Mouse (Mus musculus): Measurements from ENCODE around the gene Midn. TPM values are rescaled to one million over a fixed set of nuclear protein-coding genes. Genes with fewer than 3 reads are reported as not detected.

Gene Midn
- polyA plus RNA-seq, 1 experiment from 2014 or later: 23.2 TPM

GRCm38 (mm10) chr10:80131316-80131951 is 16.6 kb upstream of the Midn start:
- peak overlapping the region; percentile 56 for H3K4me2 ChIP-seq (replicated peaks)
- peaks cover 95% of the 10 kb centered on the region for H3K36me3 ChIP-seq
- H3K27me3 ChIP-seq: peaks cover 30% of the 10 kb centered on the region
- H3K9ac ChIP-seq: peak overlapping the region; percentile 48; the same call in 1 of the 2 replicates
- no peak overlapping the region; the same call in 1 of the 2 replicates for H3K27ac ChIP-seq
- H3K4me3 ChIP-seq: peak overlapping the region; percentile 28
- 14% methylated on average over 55 of the region's 55 CpGs for WGBS
- 0 out of 2 replicates have a peak, but pooled peaks cover 5% of the 10 kb centered on the region for H3K9me3 ChIP-seq
- peaks cover 22% of the 10 kb centered on the region for H3K4me1 ChIP-seq
- peak; percentile 52; the same call in 1 of the 2 replicates for ATAC-seq (ENCODE audit: low FRiP score, low read depth)

- H3K9ac ChIP-seq: peak overlapping the region; percentile 48; the same call in 1 of the 2 replicates
- H3K4me3 ChIP-seq: peak overlapping the region; percentile 28
- H3K9me3 ChIP-seq: 0 out of 2 replicates have a peak, but pooled peaks cover 5% of the 10 kb centered on the region
- H3K27me3 ChIP-seq: peaks cover 35% of the 10 kb centered on the region
- ATAC-seq (ENCODE audit: low FRiP score, low read depth): no peak
- H3K36me3 ChIP-seq: peaks cover 90% of the 10 kb centered on the region
- no peak overlapping the region for H3K27ac ChIP-seq
- peaks cover 27% of the 10 kb centered on the region for H3K4me1 ChIP-seq
- H3K4me2 ChIP-seq (replicated peaks): peak overlapping the region; percentile 56
- WGBS: 40% methylated on average over 27 of the region's 27 CpGs
Measured at GRCm38 (mm10) chr10:80131952-80132350, 16.1 kb upstream of the Midn start.

- Histone ChIP-seq H3K9me3 (0 out of 2 replicates have a peak, but pooled peaks cover 5% of the 10 kb centered on the region), H3K4me2 (replicated peaks) (no peak overlapping the region), H3K27ac (no peak overlapping the region), H3K4me1 (peaks cover 41% of the 10 kb centered on the region), H3K27me3 (peaks cover 48% of the 10 kb centered on the region), H3K4me3 (no peak overlapping the region), H3K36me3 (peaks cover 76% of the 10 kb centered on the region), H3K9ac (no peak overlapping the region)
- 79% methylated on average over 8 of the region's 8 CpGs for WGBS
- no peak for ATAC-seq (ENCODE audit: low FRiP score, low read depth)
Measured at GRCm38 (mm10) chr10:80133226-80133849, 14.7 kb upstream of the Midn start.

GRCm38 (mm10) chr10:80134421-80134820 is 13.7 kb upstream of the Midn start:
- Histone ChIP-seq H3K9me3 (0 out of 2 replicates have a peak, but pooled peaks cover 5% of the 10 kb centered on the region), H3K4me3 (no peak overlapping the region), H3K27ac (no peak overlapping the region), H3K4me2 (replicated peaks) (no peak overlapping the region), H3K36me3 (peaks cover 66% of the 10 kb centered on the region), H3K9ac (no peak overlapping the region), H3K4me1 (peaks cover 48% of the 10 kb centered on the region), H3K27me3 (peaks cover 53% of the 10 kb centered on the region)
- WGBS: 86% methylated on average over 9 of the region's 9 CpGs
- ATAC-seq (ENCODE audit: low FRiP score, low read depth): no peak

GRCm38 (mm10) chr10:80135161-80135560 is 12.9 kb upstream of the Midn start:
- peaks cover 58% of the 10 kb centered on the region for H3K27me3 ChIP-seq
- H3K9me3 ChIP-seq: 0 out of 2 replicates have a peak, but pooled peaks cover 5% of the 10 kb centered on the region
- H3K36me3 ChIP-seq: peaks cover 58% of the 10 kb centered on the region
- WGBS: 81% methylated on average over 10 of the region's 10 CpGs
- ATAC-seq (ENCODE audit: low FRiP score, low read depth): no peak
- H3K9ac ChIP-seq: no peak overlapping the region; the same call in 1 of the 2 replicates
- no peak overlapping the region for H3K27ac ChIP-seq
- no peak overlapping the region for H3K4me3 ChIP-seq
- H3K4me2 ChIP-seq (replicated peaks): no peak overlapping the region
- H3K4me1 ChIP-seq: peaks cover 51% of the 10 kb centered on the region

- H3K9ac ChIP-seq: no peak overlapping the region
- ATAC-seq (ENCODE audit: low FRiP score, low read depth): no peak
- WGBS: 89% methylated on average over 1 of the region's 1 CpGs
- peaks cover 53% of the 10 kb centered on the region for H3K36me3 ChIP-seq
- peaks cover 51% of the 10 kb centered on the region for H3K4me1 ChIP-seq
- H3K4me3 ChIP-seq: no peak overlapping the region
- H3K4me2 ChIP-seq (replicated peaks): no peak overlapping the region
- peaks cover 61% of the 10 kb centered on the region for H3K27me3 ChIP-seq
- no peak overlapping the region for H3K27ac ChIP-seq
- H3K9me3 ChIP-seq: 0 out of 2 replicates have a peak, but pooled peaks cover 5% of the 10 kb centered on the region
Measured at GRCm38 (mm10) chr10:80135641-80136040, 12.4 kb upstream of the Midn start.

- 0 out of 2 replicates have a peak, but pooled peaks cover 5% of the 10 kb centered on the region for H3K9me3 ChIP-seq
- H3K4me2 ChIP-seq (replicated peaks): peak overlapping the region; percentile 99
- peaks cover 54% of the 10 kb centered on the region for H3K27me3 ChIP-seq
- WGBS: 16% methylated on average over 49 of the region's 49 CpGs
- peaks cover 52% of the 10 kb centered on the region for H3K4me1 ChIP-seq
- H3K9ac ChIP-seq: peak overlapping the region; percentile 82
- no peak for ATAC-seq (ENCODE audit: low FRiP score, low read depth)
- no peak overlapping the region for H3K27ac ChIP-seq
- H3K36me3 ChIP-seq: peaks cover 46% of the 10 kb centered on the region
- peak overlapping the region; percentile 62 for H3K4me3 ChIP-seq
Measured at GRCm38 (mm10) chr10:80136179-80136951, 11.7 kb upstream of the Midn start.

- WGBS: 4% methylated on average over 27 of the region's 29 CpGs
- Histone ChIP-seq H3K27me3 (peaks cover 51% of the 10 kb centered on the region), H3K27ac (no peak overlapping the region), H3K4me2 (replicated peaks) (peak overlapping the region; percentile 99), H3K4me1 (peaks cover 51% of the 10 kb centered on the region), H3K4me3 (peak overlapping the region; percentile 62), H3K9ac (peak overlapping the region; percentile 82), H3K9me3 (0 out of 2 replicates have a peak, but pooled peaks cover 5% of the 10 kb centered on the region), H3K36me3 (peaks cover 39% of the 10 kb centered on the region)
- no peak for ATAC-seq (ENCODE audit: low FRiP score, low read depth)
Measured at GRCm38 (mm10) chr10:80136952-80137625, 11.0 kb upstream of the Midn start.

- peak overlapping the region; percentile 82 for H3K9ac ChIP-seq
- H3K4me1 ChIP-seq: peaks cover 54% of the 10 kb centered on the region
- WGBS: 2% methylated on average over 24 of the region's 33 CpGs
- H3K27me3 ChIP-seq: peaks cover 49% of the 10 kb centered on the region
- H3K4me2 ChIP-seq (replicated peaks): peak overlapping the region; percentile 99
- no peak overlapping the region; the same call in 1 of the 2 replicates for H3K27ac ChIP-seq
- peak overlapping the region; percentile 62 for H3K4me3 ChIP-seq
- no peak for ATAC-seq (ENCODE audit: low FRiP score, low read depth)
- peaks cover 31% of the 10 kb centered on the region for H3K36me3 ChIP-seq
- 0 out of 2 replicates have a peak, but pooled peaks cover 5% of the 10 kb centered on the region for H3K9me3 ChIP-seq
Measured at GRCm38 (mm10) chr10:80137626-80138552, 10.2 kb upstream of the Midn start.

GRCm38 (mm10) chr10:80138553-80139438 is 9.3 kb upstream of the Midn start, which contains the start of gene Atp5d:
Atp5d (plus strand) TSS chr10:80138632.
- H3K27me3 ChIP-seq: peaks cover 49% of the 10 kb centered on the region
- H3K4me1 ChIP-seq: peaks cover 59% of the 10 kb centered on the region
- H3K9ac ChIP-seq: peak within 1 kb of the TSS; percentile 82
- peak within 1 kb of the TSS; percentile 99 for H3K4me2 ChIP-seq (replicated peaks)
- WGBS: under 1% methylated on average over 82 of the region's 94 CpGs
- peaks cover 28% of the 10 kb centered on the region for H3K36me3 ChIP-seq
- 0 out of 2 replicates have a peak, but pooled peaks cover 5% of the 10 kb centered on the region for H3K9me3 ChIP-seq
- peak within 1 kb of the TSS; percentile 62 for H3K4me3 ChIP-seq
- ATAC-seq (ENCODE audit: low FRiP score, low read depth): peak; percentile 18; the same call in 1 of the 2 replicates
- H3K27ac ChIP-seq: peak within 1 kb of the TSS; percentile 28; the same call in 1 of the 2 replicates
